Mouse (Mus musculus): Measurements from ENCODE around the gene Fam120b. TPM values are rescaled to one million over a fixed set of nuclear protein-coding genes. Genes with fewer than 3 reads are reported as not detected.

Gene Fam120b
- polyA plus RNA-seq, 1 experiment from 2014 or later: 44.5 TPM

DNA sequence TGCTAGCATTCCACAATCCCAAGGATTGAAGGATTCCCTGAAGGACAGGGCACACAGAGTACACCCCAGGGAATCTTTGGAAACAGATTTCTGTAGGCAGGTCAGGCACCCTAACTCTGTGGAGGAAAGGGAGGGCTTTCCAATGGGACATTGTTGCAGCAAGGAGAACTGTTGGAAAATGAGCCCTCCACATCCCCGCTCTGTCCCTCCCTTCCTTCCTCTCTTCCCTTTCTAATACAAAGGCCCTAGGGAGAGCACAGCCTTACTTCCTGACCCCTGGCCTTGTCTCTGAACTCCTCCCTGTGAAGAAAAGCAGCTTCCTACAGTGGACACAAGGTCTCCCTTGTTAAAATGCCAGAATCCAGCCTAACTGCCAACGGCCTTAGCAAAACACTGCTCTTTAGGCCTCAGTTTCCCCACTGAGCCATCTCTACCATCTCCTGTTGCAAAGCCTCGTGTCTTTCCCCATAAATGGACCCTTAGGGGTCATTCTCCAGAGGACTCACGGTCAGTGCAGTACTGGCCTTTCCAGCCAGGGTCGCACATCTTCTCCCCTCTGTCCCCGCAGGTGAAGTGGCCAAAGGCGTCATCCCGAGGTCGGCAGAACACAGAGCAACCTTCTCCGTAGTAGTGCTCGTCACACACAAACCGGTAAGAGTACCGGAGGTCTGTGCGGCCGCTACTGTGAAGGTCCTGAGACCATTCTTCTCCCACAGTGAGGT, 22.9 kb upstream of the Fam120b start:
- no peak for ATAC-seq (ENCODE audit: low FRiP score)
- H3K4me3 ChIP-seq (replicated peaks): peak overlapping the region; percentile 84
- no peak overlapping the region for H3K27ac ChIP-seq (replicated peaks)
- 64% methylated on average over 15 of the region's 15 CpGs for WGBS
- peaks cover 58% of the 10 kb centered on the region for H3K4me1 ChIP-seq
- no peaks in the 10 kb centered on the region for H3K27me3 ChIP-seq (replicated peaks)
- H3K9me3 ChIP-seq (replicated peaks): no peaks in the 10 kb centered on the region
- H3K36me3 ChIP-seq: peaks cover 29% of the 10 kb centered on the region
- H3K9ac ChIP-seq (replicated peaks): peak overlapping the region; percentile 90
- H3K4me2 ChIP-seq: peak overlapping the region; percentile 82

DNA sequence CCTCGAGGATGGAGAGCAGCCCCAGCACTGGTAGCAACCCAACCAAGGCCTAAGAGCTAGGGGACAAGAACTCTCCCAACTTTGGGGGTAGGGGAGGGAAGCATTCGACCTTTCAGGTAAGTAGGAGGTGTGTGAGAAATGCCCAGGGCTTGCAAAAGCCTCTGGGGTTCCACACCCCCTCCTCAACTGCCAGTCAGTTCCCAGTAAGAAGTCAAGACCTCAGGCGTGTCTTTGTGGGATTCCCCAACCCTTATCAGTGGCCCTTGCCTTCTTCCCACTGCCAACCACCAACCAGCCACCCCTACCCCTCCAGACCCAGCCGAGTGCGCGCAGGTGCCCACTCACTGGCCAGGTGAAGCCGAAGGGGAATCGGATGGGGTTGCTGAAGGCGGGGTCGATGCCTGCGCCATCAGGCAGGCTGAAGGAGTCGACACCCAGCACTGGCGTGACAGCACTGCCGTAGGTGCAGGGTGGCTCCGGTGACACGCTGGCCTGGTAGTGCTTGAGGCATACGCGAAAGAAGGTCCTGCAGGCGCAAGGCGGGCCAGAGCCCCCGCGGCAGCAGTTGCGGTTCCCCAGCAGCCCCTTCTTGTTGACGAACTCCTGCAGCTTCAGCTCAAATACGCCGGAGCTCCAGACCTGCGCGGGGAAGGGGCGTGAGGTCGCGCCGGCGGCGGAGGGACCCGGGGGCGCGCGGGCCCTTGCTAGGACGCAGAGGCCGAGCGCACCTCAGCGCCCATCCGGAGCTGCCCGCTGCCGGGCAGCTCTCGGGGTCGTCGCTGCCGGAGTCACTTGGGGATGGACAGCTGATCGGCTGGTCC, 21.5 kb upstream of the Fam120b start:
- H3K9me3 ChIP-seq (replicated peaks): no peaks in the 10 kb centered on the region
- 0 out of 2 replicates have a peak, but pooled peaks have one; percentile 4 for ATAC-seq (ENCODE audit: low FRiP score)
- peak overlapping the region; percentile 84 for H3K4me3 ChIP-seq (replicated peaks)
- H3K27me3 ChIP-seq (replicated peaks): no peaks in the 10 kb centered on the region
- under 1% methylated on average over 44 of the region's 50 CpGs for WGBS
- H3K4me2 ChIP-seq: peak overlapping the region; percentile 82
- peak overlapping the region; percentile 90 for H3K9ac ChIP-seq (replicated peaks)
- H3K36me3 ChIP-seq: peaks cover 14% of the 10 kb centered on the region
- peak overlapping the region; percentile 96 for H3K27ac ChIP-seq (replicated peaks)
- peaks cover 69% of the 10 kb centered on the region for H3K4me1 ChIP-seq

DNA sequence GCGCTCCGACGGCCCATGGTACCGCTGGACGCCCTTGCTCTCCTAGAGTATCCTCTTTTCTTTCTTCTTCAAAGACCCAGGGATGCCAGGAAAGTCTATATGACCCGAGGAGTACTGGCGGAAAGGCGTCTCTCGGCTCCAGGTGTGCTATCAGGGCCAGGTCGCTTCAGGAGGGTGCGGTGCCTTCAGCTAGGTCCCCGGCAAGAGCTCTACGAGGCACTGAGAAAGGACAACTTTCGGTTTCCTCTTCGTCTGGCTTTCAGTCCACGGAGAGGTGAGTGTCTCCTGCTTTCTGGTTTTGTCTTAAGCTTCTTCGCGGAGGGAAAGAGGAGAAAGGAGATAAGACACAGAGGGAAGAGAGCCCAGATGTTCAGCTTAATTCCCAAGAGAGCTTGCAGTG, 20.8 kb upstream of the Fam120b start:
- Histone ChIP-seq H3K4me3 (replicated peaks) (peak overlapping the region; percentile 84), H3K36me3 (peaks cover 8% of the 10 kb centered on the region), H3K4me1 (peaks cover 68% of the 10 kb centered on the region), H3K9me3 (replicated peaks) (no peaks in the 10 kb centered on the region), H3K27ac (replicated peaks) (peak overlapping the region; percentile 96), H3K27me3 (replicated peaks) (no peaks in the 10 kb centered on the region), H3K9ac (replicated peaks) (peak overlapping the region; percentile 90), H3K4me2 (peak overlapping the region; percentile 82)
- ATAC-seq (ENCODE audit: low FRiP score): peak; percentile 3; the same call in 1 of the 2 replicates
- under 1% methylated on average over 18 of the region's 18 CpGs for WGBS

DNA sequence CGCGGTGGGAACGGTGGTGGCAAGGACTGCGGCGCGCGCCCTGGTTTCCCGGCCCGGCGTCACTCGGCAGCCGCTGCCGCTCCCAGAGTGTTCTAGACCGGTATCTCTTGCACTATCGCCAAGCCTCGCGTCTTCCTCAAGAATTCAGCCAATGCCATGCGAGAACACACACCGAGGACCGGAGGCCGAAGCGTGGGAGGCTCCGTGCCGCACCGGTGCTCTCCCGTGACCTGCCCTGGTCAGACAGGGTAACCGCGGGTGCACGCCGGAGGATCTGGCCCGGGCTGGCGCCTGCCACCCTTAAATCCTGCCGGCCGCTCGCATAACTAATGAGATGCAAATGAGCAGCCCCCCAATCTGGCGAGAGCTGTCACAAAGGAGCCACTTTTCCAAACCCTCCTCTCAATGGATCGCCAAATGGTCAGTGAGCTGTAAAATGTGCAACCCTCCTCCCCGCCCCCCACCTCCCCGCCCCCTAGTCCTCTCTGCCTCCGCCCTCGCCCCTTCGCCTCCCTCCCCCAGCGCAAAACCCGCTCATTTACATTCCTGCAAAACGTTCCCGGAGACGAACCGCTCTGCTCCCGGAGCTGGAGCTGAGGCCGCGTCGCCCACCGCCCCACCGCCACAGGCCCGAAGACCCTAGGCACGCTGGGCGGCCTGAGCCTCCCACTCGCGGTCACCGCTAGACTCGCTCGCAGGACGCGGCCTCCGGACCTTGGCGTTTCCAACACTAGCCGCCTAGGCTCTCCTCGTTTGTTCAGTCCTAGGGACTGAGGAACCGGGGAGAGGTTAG, 20.1 kb upstream of the Fam120b start:
- Histone ChIP-seq H3K27ac (replicated peaks) (peak overlapping the region; percentile 96), H3K4me3 (replicated peaks) (peak overlapping the region; percentile 84), H3K36me3 (peaks cover under 1% of the 10 kb centered on the region; the same call in 1 of the 2 replicates), H3K4me2 (peak overlapping the region; percentile 82), H3K27me3 (replicated peaks) (no peaks in the 10 kb centered on the region), H3K9ac (replicated peaks) (peak overlapping the region; percentile 90), H3K9me3 (replicated peaks) (no peaks in the 10 kb centered on the region), H3K4me1 (peaks cover 72% of the 10 kb centered on the region)
- under 1% methylated on average over 68 of the region's 69 CpGs for WGBS
- peak; percentile 76 for ATAC-seq (ENCODE audit: low FRiP score)

DNA sequence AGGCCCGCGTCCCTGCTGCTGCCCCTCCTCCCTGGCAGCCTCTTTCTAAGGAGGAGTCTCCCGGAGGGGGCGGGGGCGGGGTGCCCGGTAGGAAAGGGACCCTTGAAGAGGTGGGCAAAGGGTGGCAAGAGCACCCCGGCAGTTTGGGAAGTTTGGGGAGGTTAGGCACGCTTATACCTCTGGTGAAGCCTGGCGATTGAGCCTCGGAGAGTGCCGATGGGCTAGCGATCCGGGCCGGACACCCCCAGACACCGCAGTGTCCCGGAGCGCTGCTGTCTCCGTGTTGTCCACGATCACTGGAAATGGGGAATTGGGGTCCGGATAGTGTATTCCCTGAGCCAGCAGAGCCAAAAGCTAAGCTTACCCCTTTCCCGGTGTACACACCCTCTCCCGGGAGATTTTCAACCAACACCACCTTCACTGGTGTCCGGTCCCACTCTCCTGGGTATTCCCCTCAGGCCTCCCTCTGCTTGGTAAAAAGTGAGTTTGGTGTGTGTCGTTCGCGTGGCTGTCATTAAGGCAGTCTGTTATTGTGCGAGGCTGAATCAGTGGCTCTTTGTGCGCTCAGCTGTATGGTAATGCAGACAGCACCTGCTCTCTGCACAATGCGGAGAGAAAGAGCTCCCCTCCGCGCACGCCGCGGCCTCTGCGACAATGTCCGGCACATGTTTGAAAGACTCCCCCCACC, 19.4 kb upstream of the Fam120b start, which contains the start of gene Dll1:
Gene Dll1 (minus strand): TSS at position 379 of the 688 bp plus-strand sequence.
- no peaks in the 10 kb centered on the region; the same call in 1 of the 2 replicates for H3K36me3 ChIP-seq
- peaks cover 78% of the 10 kb centered on the region for H3K4me1 ChIP-seq
- H3K9me3 ChIP-seq (replicated peaks): no peaks in the 10 kb centered on the region
- peak within 1 kb of the TSS; percentile 84 for H3K4me3 ChIP-seq (replicated peaks)
- ATAC-seq (ENCODE audit: low FRiP score): peak; percentile 49
- under 1% methylated on average over 35 of the region's 36 CpGs for whole genome bisulfite sequencing
- H3K9ac ChIP-seq (replicated peaks): peak within 1 kb of the TSS; percentile 90
- no peaks in the 10 kb centered on the region for H3K27me3 ChIP-seq (replicated peaks)
- H3K4me2 ChIP-seq: peak within 1 kb of the TSS; percentile 82
- H3K27ac ChIP-seq (replicated peaks): peak within 1 kb of the TSS; percentile 96

DNA sequence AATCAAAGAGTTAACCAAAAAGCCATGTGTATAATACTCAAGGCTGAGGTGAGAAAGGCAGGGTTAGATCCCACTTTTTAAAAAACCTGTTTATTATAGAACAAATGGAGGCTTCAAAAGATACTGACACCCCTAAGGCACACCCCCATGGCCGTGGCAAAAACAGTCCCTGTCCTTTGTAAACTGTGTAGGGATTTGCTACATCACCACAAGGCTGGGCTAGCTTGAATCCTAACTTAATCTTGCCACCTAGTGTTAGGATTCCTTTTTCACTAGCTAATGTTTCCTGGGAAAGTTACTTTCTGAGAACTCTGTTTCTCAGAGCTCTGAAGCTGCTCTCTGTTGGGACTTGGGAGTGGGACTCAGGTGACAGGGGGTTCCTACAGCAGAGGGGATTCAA, 18.1 kb upstream of the Fam120b start:
- no peak for ATAC-seq (ENCODE audit: low FRiP score)
- 0% methylated on average over 1 of the region's 1 CpGs for WGBS
- Histone ChIP-seq H3K9me3 (replicated peaks) (no peaks in the 10 kb centered on the region), H3K36me3 (no peaks in the 10 kb centered on the region; the same call in 1 of the 2 replicates), H3K9ac (replicated peaks) (peak overlapping the region; percentile 90; the same call in 1 of the 2 replicates), H3K4me2 (peak overlapping the region; percentile 82), H3K4me3 (replicated peaks) (peak overlapping the region; percentile 84; the same call in 1 of the 2 replicates), H3K27me3 (replicated peaks) (peaks cover 8% of the 10 kb centered on the region; the same call in 1 of the 2 replicates), H3K4me1 (peaks cover 67% of the 10 kb centered on the region), H3K27ac (replicated peaks) (peak overlapping the region; percentile 96; the same call in 1 of the 2 replicates)

DNA sequence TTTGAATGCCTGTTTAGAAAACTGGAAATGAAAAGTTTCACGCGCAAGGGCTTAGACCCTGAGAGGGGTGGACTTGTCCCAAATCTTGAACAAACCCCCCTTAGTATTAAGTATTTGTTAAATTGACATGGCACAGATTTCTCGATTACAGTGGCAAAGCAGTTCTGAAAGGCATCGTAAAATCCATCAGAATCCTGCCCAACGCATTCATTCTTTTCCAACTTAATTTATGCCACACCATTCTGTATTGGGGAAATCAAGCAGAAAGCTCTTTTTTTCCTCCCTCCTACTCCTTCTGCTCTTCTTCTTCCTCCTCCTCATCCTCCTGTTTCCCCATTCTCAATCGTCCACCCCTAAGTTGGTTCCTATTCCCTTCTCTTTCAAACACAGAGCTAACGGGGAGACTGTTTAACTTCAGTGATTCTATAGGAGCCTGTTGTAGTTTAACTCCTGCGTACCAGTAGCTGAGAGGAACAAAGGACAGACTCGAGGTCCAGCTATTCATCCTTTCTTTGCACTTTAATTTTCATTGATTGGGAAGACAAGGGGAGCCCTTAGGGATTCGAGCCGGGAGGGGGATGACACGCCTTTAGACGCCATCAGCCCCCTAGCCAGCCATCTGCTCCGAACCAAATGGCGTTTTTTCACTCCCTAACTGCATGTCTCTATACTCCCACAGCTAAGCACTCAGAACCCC, 17.4 kb upstream of the Fam120b start:
- peaks cover 60% of the 10 kb centered on the region for H3K4me1 ChIP-seq
- H3K27ac ChIP-seq (replicated peaks): no peak overlapping the region
- no peak overlapping the region for H3K4me3 ChIP-seq (replicated peaks)
- no peaks in the 10 kb centered on the region for H3K9me3 ChIP-seq (replicated peaks)
- WGBS: 4% methylated on average over 15 of the region's 15 CpGs
- H3K27me3 ChIP-seq (replicated peaks): peaks cover 8% of the 10 kb centered on the region; the same call in 1 of the 2 replicates
- ATAC-seq (ENCODE audit: low FRiP score): no peak
- H3K36me3 ChIP-seq: no peaks in the 10 kb centered on the region
- H3K4me2 ChIP-seq: peak overlapping the region; percentile 82; the same call in 1 of the 2 replicates
- H3K9ac ChIP-seq (replicated peaks): no peak overlapping the region; the same call in 1 of the 2 replicates

DNA sequence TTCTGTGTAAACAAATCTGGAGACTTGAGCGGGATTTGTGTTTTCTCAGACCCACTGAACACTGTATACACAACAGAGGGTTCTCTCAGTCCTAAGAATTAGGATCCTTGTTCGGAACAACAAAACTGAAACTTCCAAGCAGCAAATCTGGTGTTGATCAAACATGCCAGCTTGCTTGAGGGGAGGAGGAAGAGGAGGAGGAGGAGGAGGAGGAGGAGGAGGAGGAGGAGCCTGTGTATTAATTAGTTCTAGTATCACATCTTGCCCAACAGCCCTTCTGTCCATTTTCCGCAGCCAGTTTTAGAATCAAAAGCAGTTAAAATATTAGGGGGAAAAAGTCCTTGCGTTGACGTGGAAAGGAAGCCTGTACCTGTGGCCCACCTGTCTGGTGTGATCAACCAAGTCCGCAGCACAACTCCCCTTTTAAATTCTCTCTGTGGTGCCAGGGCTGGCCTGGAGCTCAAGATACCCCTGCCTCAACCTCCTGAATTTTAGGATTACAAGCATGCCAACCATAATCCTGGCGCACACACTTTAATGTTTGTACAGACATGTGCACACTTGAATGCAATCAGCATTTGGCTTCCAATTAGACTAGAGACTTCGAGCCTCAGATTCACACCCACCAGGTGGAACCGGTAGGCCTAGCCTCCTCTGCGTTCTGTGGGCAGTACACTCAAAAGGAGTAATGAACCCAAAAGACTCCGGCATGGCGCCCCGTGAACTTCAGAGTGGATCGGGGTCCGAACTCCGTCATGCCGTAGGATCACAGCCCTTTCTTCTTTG, 16.1 kb upstream of the Fam120b start:
- H3K27ac ChIP-seq (replicated peaks): no peak overlapping the region
- no peak for ATAC-seq (ENCODE audit: low FRiP score)
- H3K9me3 ChIP-seq (replicated peaks): no peaks in the 10 kb centered on the region
- WGBS: 9% methylated on average over 17 of the region's 17 CpGs
- no peaks in the 10 kb centered on the region for H3K36me3 ChIP-seq
- peak overlapping the region; percentile 54 for H3K9ac ChIP-seq (replicated peaks)
- peaks cover 8% of the 10 kb centered on the region; the same call in 1 of the 2 replicates for H3K27me3 ChIP-seq (replicated peaks)
- H3K4me2 ChIP-seq: peak overlapping the region; percentile 92
- H3K4me3 ChIP-seq (replicated peaks): peak overlapping the region; percentile 48
- H3K4me1 ChIP-seq: peaks cover 48% of the 10 kb centered on the region

DNA sequence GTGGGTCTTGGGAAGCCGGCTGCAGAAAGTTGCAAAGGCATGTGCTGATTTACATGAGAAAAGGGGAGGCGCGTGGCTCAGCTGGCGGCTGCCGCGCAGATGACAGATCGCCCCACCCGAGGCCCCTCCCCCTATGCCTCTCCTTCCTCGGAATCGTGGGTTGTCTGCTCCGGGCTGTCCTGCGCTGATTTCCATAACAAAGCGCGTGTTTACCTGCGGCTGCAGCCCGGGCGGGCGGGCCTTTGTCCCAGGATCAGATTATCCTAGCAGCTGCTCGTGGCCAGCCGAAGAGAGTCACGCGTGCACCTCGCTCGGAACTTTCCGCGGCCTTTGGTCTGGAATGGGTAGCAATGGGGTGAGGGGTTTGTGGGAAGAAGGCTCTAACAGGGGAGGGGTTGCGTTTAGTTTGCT, 15.4 kb upstream of the Fam120b start:
- peaks cover 8% of the 10 kb centered on the region; the same call in 1 of the 2 replicates for H3K27me3 ChIP-seq (replicated peaks)
- peak overlapping the region; percentile 92 for H3K4me2 ChIP-seq
- no peaks in the 10 kb centered on the region for H3K9me3 ChIP-seq (replicated peaks)
- H3K4me3 ChIP-seq (replicated peaks): peak overlapping the region; percentile 48
- WGBS: 0% methylated on average over 27 of the region's 27 CpGs
- peaks cover 48% of the 10 kb centered on the region for H3K4me1 ChIP-seq
- H3K36me3 ChIP-seq: no peaks in the 10 kb centered on the region
- H3K9ac ChIP-seq (replicated peaks): peak overlapping the region; percentile 54
- no peak for ATAC-seq (ENCODE audit: low FRiP score)
- no peak overlapping the region for H3K27ac ChIP-seq (replicated peaks)

All from neural tube, embryonic 15.5 days (tissue).